Mouse (Mus musculus) lung, postnatal 36 days (tissue): Measurements from ENCODE around the gene Nrp1.

ENCODE experiments used
- DNase-seq: peaks from one replicate; pipeline ENCODE4 v3.0.0; 2022; ENCODE audit warnings: mixed read lengths

The Nrp1 gene

DNA sequence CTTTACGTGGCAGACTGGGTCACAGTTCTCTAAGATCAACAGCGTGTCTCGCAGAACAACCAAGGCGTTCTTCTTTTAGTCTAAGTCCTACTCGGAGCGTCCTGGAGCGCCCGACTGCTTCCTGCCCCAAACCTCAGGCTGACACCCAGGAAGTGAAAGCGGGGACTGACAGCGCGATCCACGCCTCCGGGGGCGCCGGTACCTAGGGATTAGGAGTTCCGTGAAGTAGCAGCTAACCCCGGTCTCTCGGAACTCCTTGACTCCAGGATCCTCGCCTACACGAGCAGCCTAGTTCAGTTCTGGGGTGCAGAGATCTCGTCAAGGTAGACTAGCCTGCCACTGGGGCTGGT, at the start of gene Nrp1:
Gene Nrp1 (plus strand): TSS at position 199 of the 350 bp plus-strand sequence.
- peak; percentile 59 for DNase-seq

DNA sequence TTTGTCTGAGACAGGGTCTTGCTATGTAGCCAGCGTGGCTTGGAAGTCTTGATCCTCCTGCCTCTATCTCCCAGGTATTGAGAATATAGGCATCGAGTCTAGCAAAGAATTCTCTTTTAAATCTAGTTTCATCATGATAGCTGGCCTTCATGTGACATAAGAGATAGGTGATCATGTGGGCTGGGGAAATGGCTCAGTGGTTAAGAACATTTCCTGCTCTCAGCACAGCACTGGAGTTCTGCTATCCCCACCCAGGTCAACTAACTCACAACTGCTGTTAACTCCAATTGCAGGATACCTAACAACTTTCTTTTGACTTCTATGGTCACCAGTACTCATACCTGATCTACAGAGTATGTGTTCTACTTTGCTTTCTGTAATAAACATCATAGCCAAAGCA, 37.6 kb upstream of the Nrp1 start:
- DNase-seq = no peak

DNA sequence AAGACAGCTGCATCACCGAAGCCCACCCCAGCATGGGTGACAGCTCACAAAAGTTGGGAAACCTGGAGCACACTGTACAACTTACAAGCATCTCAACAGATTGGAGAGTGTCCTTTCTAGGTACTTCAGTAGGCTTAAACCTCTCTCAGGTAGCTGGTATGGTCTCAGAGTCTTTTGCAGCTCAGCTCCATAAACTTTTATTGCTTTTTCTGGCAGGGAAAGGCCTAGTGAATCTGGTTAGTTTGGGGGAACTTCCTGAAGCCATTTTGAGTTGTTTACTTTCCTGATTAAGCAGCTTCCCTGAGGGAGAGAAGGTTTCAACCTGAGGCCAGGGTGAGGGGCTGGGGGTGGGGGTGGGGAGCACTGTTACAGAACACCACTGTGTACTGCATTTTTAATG, 31.1 kb upstream of the Nrp1 start:
- no peak for DNase-seq

DNA sequence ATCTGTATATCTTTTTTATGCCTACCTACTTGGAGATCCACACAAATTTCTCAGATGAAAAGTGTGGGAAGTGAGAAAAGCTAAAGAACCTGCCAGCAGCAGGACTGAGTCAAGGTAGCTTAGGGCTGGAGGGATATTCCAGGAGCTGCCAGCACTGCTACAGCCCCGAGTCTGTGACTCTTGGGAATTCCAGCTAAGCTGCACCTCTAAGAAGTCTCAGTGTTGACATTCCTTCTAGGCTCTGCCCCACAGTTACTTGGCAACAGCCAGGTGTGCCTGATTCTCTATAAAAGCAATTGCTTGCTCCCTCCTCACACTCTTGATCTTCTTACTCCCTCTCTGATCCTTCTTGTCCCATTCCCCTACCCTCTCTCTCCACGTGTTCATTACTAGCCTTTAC, 30.5 kb upstream of the Nrp1 start:
- peak; percentile 13 for DNase-seq

DNA sequence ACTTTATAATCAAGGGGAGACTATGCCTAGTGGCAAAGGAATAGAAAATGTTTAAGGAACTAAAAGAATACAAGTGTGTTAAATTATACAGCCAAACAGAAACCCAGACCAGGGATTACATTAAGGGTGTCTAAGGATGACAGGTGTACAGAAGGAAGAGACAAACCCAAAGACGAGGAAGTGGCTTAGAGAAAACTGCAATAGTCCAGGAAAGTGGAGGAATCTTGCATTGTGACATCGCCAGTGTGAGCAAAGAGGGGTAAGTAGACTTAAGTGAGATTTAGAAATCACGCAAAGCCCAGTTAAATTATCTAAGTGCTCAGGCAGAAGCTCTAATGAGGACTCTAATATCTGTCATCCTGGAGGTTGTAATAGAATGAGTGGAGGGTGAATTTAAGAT, 28.9 kb upstream of the Nrp1 start:
- DNase-seq = no peak

DNA sequence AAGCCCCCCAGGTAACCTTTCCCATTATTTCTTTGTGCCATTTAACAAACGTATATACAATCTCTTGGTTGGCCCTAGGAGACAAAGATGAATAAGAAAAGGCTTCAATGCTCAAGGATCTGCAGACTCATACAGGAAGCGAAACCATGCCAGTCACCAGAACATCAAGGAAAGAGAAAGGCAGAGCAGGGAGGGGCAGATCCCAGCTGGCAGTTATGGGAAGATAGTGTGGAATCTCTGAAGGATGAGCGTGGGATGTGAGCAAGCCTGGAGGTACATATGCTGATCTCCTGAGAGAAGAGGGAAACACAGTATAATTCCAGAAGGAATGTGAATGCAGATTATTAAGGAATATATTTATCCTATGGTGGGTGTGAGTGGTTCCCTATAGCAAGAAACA, 22.4 kb upstream of the Nrp1 start:
- no peak for DNase-seq

DNA sequence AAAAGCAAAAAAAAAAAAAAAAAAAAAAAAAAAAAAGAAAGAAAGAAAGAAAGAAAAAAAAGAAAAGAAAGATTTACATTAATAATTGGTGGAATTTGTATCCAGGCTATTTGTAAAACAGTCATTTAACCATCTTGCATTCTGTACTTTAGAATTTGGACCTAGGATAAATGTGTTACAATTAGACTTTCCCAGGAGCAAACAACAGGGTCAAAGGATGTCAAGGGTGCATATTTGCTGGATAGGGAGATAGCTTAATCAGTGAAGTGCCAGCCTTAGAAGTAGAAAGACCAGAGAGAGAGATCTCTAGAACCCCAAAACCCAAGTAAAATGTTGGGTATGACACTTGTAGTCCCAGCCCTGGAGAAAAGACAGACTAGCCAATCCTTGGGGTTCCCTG, 19.5 kb upstream of the Nrp1 start:
- no peak for DNase-seq

DNA sequence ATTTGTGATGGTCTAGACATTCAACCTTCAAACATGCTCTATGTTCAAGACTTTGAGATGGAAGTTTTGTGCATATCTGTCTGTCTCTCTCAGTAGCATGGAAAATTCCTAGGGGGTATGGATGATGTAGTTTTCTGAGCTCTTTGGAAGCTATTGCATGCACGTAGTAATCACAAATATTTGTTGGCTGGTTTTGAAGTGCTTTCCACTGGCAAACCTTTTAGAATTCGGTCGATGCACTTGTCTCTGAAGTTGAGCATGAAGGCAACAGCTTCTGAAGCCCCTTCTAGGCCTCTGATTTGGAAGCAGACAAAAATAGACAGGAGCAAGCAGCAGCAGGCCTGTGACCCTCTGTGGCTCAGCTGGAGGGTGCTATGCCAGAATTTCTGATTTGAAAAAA, 18.9 kb upstream of the Nrp1 start:
- no peak for DNase-seq

DNA sequence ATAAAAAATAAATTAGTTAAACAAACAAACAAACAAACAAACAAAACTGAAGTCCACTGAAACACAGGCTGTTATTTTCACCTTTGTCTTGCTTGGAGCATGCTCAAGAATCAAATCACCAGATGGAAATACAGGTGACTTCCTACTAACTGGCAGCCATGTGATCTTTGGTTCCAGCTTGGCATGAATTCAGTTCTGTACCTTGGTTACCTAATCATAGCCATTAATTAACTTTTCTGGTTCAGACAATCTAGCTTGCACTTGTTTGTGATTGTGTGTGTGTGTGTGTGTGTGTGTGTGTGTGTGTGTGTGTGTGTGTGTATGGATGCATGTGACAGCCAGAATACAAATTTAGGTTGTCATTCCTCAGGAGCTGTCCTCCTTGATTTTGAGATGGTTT, 8.0 kb upstream of the Nrp1 start:
- DNase-seq = no peak

DNA sequence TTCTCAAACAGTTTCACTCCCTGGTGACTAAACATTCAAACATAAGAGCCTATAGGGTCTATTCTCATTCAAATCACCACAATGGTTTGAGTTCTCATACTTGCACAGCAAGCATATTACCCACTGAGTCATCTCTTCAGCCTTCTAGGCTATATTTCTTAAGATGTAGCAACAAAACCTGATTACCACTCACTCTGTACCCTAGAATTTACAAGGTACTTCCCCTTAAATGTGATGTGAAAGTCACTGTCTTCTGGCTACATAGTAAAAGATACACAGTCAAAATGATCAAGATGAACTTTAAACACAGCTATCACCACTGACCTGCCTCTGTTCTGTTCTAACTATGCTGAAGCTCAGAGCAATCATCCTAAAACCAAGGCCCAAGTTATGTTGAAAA, 7.2 kb upstream of the Nrp1 start:
- no peak for DNase-seq

DNA sequence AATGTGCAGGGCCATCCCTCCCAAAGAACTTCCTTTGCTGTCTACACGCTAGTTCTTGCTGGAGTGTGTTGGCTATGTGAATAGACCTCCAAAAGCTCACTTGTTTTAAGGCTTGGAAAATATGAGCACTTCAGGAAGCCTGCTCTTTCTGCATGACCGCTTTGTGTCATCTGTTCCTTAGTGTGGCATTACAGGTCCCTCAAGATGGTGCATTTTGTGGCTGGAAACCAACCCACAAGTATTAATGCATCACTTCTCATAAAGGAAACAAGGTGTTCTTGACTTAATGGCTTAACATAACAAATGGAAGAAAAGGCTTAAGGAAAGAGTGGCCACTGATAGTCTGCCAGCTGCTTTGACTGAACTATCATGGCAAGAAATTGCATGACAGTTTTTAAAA, 5.6 kb upstream of the Nrp1 start:
- no peak for DNase-seq

DNA sequence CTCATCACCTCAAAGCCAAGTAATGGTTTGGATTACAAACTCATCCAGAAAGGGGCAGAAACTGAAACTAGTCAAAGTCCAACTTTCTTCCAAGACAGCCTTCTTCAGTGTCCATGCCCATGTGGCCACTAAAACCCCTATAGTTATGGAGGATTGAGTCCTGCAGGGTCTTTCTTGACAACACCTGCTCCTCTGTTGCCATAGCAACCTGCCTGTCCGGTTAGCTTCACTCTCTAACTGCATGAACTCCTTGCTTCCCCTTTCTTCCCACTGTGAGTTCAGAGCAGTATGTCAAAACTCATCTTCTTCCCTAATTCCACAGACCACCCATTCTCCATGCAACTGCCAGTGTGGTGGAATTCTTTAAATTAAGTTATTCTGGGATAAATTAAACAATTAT, 4.4 kb upstream of the Nrp1 start:
- no peak for DNase-seq

DNA sequence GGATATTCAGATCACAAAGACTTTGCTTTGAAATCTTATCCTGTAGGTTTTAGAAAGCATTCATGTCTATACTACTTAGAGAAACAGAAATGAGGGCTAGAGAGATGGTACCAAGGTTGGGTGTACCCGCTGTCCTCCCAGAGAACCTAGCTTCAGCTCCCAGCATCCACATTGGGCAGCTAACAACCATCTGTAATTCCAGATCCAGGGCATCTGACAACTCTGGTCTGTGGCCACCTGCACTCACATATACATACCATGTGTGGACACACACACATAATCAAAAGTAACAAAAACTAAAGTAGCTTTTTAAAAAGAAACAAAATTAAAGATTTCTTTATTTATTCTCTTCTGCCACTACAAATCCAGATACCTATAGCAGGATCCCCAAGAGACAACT, 3.3 kb upstream of the Nrp1 start:
- DNase-seq = no peak

DNA sequence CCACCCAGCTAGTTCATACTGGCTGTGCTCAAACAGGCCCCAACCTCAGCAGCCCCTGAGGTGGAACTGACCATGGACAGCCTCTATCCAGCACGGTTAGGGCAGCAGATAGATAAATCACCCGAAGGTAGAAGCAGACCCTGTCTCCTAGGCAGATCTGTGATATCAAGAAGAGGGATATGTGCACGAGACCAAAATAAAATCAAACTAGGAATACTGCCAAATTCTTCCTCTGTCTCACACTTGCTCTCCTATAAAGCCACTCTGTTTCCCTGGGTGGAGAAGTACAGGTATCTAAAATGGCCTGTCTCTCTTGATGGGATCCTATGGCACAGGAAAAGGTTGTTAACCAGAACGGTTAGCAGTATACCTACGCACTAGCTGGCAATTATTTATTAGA, 2.2 kb upstream of the Nrp1 start:
- DNase-seq = no peak

DNA sequence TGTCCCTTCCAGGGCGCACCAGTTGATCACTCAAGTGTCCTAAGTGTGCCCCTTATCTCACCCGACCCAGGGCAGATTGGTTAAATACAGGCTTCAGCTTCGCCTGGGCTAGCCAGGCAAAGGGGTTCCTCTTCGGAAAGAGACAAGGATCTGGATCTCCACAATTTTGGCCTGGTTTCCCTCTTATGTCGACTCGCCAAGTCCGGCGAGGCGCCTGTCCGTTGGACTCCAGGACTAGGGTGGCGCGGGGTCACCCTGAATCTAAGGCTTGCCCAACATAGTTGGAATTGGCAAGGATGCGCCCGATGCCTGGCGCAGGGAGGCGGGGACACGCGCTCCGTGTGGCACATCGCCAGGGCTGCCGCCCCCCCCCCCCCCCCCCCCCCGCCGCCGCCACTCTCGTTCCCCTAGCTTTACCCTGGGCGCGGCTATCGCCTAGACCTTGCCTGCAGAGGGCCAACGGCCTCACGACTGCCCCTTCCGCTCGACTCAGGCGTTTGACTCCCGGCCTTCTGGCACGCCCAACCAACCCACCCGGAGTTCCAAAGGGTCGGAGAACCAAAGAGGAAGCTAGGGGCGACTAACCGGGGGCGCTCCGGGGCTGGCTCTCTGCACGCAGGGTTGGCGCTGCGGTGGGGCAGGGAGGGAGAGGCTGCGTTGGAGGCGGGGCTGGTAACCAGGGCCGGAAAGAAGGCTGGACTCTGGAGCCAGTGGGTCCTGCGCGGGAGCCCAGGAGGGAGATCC, 1.4 kb upstream of the Nrp1 start:
- DNase-seq = peak; percentile 91

DNA sequence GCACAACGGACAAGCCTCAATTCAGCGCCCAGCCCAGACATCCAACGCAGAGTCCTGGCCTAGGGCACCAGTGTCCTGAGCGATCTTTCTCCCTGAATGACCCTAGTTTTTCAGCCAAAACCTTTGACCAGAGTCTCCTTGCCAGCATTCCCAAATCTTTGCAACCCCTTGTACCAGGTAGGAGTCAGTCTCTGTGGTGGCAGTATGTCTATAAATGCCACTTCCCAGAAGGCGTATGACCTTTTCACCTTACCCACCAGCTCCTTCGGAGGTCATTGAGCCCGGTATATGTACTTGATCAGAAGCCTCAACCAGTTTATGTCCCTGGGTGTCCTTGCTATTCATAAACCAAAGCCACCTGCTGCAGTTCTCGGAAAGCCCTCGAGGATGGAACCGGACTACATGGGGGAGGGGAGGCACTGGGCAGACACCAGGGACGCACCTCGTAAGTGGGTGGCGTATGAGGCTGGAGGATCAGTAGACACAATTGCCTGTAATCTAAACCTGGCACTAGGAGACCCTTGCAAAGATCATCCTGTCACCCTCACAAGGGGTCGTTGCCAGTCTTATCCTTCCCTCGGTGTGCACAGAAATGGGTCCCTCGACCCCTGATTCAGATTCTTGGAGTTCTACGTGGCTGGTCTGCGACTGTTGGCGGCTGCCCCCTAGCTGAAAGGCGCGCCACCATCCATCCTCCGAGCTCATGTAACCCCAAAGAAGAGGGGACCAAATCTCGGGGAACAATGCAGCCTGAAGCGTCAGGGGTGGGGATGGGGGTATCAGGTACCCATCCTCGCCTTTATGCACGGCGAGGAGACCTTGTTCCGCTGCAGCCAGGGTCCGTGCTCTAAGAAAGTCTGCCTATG, 631 bp upstream of the Nrp1 start:
- DNase-seq = peak; percentile 78

DNA sequence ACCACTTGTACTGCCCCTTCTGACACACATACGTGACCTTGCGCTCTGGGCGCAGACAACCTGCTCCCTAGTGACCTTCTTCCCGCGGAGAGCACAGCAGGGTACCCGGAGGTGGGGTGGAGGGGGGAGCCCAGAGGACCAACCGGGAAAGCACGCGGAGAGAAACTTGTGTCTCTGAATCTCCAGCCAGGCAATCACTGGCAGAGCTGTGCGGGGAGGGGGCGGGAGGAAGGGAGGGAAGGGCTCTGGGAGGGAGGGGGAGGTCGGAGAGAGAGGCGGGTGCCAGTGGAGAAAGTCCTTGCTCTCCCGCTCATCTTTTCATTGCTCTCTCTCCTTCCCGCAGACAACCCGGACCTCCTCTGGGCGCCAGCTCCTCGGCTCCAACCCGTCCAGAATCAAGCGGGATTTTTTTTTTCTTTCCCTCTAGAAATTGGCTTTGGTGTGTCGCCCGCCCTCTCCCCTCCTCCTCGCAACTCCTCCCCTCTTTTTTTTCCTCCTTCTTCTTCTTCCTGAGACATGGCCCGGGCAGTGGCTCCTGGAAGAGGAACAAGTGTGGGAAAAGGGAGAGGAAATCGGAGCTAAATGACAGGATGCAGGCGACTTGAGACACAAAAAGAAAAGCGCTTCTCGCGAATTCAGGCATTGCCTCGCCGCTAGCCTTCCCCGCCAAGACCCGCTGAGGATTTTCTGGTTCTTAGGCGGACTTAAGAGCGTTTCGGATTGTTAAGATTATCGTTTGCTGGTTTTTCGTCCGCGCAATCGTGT, 534 bp downstream of the Nrp1 start:
- peak; percentile 88 for DNase-seq

DNA sequence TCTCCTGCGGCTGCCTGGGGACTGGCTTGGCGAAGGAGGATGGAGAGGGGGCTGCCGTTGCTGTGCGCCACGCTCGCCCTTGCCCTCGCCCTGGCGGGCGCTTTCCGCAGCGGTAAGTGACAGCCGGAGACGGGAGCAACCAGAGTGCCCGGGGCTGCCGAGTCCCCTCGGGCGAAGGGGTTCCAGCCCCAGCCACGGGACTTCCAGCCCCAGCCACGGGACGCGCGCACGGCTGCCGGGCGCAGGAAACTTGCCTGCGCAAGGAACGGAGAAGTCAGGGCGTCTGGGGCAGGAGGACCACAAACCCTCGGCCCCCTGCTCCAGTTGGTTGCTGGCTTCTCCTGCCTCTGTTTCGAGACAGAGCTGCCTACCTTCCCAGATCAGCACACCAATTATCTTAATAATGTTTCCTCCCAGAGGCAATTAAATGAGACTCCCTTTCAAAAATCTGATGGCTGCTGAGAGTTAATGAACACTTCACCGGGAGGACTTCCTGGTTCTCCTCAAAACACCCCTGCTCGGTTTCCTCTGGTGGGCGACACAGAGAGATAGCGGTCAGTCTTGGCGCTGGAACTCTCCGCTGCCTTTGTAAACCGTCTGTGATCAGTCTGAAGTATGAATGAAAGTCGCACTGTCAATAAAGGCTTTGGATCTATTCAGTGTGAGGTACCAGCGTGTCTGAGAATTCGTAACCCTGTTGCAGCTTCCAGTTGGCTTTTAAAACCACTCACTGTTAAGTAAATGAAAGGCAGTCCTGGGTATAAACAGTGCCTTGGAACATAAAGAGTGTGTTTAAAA, 1.3 kb downstream of the Nrp1 start:
- peak; percentile 56 for DNase-seq

DNA sequence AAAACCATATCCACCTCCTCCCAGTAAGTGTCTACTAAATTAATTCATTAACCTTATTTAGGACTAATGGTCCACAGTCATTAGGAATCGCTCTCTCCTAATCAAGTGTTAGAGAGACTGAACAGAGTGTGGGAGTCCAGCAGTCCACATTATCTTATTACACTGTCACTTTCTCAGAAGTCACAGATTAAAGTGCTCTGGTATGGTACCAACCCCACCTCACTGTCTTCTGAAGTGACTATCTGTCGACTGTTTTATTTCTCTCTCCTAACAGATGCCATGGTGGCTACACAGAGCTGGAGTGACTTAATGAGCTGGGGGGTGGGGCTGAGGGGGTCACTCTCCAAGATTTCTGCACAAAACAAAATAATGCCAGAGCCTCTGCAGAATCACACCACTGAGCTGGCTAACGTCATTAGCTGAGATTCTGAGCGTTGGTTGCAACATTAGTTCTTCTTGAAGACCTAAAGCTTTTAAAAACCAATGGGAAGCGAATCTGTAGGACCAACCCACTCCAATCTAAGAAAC, 3.0 kb downstream of the Nrp1 start:
- DNase-seq = no peak

DNA sequence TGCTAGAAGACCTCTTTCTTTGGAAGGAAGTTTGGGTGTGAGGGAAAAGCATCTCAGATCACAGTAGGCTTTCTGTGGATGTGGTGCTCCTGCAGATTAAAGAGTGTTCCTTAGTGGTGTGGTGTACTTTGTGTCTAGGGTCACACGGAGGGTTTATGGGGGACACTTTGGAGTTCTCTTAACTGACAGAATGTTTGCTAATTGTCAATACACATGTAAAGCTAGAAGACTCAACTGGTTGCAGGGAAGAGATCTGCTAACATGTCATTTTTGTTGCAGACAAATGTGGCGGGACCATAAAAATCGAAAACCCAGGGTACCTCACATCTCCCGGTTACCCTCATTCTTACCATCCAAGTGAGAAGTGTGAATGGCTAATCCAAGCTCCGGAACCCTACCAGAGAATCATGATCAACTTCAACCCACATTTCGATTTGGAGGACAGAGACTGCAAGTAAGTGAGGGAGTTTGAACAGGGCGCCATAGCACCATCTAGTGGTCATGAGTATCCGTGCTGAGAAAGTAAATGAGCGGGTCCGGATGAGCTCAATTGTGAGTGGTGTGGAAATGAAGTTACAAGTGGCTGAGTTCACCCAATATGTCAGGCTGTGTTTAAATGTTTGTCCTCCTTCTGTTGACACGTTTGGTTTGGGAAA, 4.7 kb downstream of the Nrp1 start:
- peak; percentile 95 for DNase-seq

DNA sequence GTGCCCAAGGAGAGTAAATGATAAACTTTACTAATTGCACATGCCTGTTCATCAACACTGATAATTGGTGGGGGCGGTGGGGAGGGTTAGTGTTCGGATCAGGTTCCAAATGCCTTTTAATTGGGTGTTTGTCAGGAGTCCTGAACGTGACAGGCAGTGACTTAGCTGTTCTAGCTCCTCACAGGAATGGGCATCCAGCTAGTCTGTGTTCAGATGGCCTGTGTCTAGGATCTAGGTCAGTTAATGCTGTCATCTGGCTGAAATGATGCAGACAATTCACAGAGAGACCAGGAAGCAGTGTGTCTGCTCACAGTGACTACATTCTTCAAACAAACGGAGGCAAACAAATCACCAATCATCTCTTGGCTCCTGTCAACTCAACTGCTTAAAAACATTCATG, 12.1 kb downstream of the Nrp1 start:
- no peak for DNase-seq

DNA sequence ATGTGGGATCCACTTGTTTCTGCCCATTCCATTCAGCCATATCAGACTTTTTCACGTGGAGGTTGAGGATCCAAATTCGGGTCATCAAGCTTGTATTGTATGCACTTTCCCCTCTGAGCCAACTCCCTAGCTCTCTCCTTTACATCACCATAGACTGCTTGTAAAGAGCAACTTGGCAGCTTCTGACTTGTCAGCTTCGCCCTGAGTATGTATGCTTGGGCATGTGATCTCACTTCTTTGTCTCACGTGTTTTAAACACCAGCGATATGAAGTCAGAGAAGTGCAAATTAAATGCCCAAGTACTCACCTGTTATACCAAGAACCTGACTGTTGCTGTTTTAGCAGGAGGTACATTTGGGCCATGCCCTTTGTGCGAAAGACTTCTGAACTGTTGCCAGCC, 12.6 kb downstream of the Nrp1 start:
- DNase-seq = no peak
